Mouse (Mus musculus): ENCODE measurements around the gene Gm17349.
A peak's percentile ranks its signal among the peaks of the same experiment; 100 is the strongest.

Gene Gm17349

DNA sequence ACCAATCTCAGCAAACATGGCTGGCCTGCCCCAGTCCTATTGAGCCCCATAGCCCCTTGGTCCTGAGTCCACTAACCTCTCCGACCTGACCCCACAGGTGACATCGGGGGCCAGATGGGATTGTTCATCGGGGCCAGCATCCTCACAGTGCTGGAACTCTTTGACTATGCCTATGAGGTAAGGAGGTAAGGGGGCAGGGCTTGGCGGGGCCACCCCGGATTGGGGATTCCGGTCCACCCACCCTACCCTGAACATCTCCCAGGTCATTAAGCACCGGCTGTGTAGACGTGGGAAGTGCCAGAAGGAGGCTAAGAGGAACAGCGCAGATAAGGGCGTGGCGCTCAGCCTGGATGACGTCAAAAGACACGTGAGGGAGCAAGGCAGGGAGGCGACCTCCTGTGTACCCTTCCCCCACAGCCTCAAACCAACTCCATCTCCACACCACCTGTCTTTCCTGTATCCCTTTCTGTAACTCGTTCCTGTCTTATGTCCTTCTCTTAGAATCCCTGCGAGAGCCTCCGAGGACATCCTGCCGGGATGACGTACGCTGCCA is 6.7 kb downstream of the Gm17349 start:
- DNase-seq: no peak

DNA sequence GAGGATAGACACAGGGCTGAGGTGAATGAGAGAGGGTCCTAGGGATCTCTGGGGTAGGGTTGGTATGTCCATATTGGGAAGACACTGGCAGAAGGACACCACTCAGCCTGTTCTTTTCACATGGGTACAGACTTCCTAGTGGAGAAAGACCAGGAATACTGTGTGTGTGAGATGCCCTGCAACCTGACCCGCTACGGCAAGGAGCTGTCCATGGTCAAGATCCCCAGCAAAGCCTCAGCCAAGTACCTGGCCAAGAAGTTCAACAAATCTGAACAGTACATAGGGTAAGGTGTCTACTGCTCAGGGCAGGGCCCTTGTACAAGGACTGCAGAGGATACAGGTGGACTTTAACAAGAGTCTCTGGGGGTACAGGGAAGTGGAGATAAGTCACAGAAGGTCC is 8.0 kb downstream of the Gm17349 start:
- DNase-seq: no peak

- DNase-seq: no peak
These were observed 13.3 kb downstream of the Gm17349 start for GRCm38 (mm10) chr15:99691976-99692375.

GRCm38 (mm10) chr15:99690924-99691323 is 14.4 kb downstream of the Gm17349 start:
- DNase-seq: no peak

GRCm38 (mm10) chr15:99688712-99689111 is 16.6 kb downstream of the Gm17349 start:
- DNase-seq: peak; percentile 79

GRCm38 (mm10) chr15:99684156-99684555 is 21.1 kb downstream of the Gm17349 start:
- DNase-seq: no peak

GRCm38 (mm10) chr15:99682880-99683279 is 22.4 kb downstream of the Gm17349 start:
- no peak for DNase-seq

- DNase-seq: no peak
These were observed 26.3 kb downstream of the Gm17349 start for GRCm38 (mm10) chr15:99679008-99679407.

DNA sequence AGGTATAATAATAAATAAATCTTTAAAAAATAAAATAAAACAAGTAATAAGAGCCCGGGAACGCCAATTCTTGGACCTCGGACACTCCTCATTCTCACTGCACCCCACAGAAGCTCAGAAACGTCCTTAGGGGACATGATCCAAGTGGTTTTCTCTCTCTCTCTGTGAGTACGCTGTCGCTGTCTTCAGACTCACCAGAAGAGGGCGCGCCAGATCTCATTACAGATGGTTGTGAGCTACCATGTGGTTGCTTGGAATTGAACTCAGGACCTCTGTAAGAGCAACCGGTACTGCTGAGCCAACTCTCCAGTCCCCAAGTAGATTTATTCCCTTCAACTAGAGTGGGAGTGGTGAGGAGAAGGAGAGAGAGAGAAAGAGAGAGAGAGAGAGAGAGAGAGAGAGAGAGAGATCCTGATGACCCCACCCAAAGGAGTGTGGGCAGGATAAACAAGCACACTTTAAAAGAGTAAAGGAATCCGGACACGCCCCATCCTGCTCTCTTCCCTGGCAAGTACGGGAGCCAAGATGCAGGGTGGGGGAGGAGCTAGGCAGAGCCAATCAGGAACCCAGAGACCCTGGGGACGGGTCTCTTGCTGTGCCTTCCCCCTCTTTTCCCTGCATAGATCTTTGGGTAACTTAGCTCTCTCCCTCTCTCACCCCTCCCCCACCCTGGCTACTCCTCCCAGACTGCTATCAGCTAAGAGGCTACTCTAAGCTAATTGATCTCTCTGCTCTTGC is 27.1 kb downstream of the Gm17349 start:
- DNase-seq: no peak

- DNase-seq: no peak
These were observed 28.2 kb downstream of the Gm17349 start for GRCm38 (mm10) chr15:99677089-99677488.

GRCm38 (mm10) chr15:99674866-99675265 is 30.4 kb downstream of the Gm17349 start:
- no peak for DNase-seq

- peak; percentile 63 for DNase-seq
These were observed 33.5 kb downstream of the Gm17349 start for GRCm38 (mm10) chr15:99671783-99672182.

- peak; percentile 60 for DNase-seq
These were observed 34.2 kb downstream of the Gm17349 start for GRCm38 (mm10) chr15:99670964-99671670.

DNA sequence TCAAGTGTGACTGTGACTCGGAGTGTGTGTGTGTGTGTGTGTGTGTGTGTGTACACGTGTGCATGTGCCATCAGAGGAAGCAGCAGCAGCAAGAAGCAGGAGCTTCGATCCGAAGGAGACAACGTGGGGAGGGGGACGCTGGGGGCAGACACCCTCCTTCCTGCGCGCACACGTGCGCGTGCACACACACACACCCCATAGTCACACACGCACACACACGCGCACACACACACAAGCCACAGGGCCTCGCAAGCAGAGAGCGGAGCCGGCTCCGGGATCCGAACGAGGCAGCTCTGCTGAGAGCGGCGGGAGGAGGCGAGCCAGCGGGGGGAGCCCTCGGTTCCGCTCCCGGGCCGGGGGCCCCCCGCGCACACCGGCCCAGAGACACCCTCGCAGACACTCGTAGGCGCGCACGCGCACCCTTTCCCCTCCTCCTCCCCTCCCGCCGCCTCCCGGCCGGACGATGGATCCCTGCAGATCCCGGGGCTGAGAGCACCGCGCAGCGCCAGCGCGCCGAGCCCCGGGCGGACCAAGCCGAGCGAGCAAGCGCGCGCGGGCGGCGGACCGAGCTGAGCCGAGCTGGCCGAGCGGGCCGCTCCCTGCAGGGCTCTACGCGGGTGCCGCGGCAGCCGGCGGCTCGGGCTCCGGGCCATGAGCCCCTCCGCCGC is 35.0 kb downstream of the Gm17349 start, which contains the start of gene Asic1:
Gene Asic1, plus strand, starts transcription at position 215 of the 668 bp plus-strand sequence.
- DNase-seq: peak; percentile 89

DNA sequence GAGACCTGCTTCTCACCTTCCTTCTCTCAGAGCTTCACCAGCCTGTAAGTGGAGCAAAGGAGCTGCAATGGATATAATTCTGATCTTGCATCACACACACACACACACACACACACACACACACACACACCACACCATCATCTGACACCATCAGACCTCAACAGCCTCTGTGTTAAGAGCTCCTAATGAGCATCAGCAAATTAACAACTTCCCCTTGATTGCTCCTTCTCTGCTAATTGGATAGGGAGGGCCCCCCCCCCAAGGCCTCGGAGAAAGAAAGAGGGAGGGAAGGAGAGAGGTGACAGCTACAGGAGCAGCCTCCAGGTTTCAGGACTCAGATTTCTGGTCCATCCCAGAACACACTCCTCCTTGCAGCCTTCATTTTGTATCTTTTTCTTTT is 35.9 kb downstream of the Gm17349 start:
- peak; percentile 19 for DNase-seq

- peak; percentile 83 for DNase-seq
These were observed 36.4 kb downstream of the Gm17349 start for GRCm38 (mm10) chr15:99668881-99669280.

DNA sequence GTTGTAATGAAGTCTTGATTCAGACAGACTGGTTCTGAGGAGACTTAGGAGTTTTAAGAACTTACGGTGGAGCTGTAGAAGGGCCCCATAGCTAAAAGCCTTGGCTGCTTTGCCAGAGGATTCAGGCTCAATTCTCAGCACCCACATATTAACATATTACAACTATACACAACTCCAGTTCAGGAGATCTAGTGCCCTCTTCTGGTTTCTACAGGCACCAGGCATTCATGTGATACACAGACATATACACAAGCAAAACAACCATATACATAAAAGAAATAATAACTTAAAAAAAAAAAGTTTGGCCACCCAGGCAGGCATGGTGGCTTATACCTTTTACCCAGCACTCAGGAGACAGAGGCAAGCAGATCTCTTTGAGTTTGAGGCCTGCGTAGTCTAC is 37.7 kb downstream of the Gm17349 start:
- DNase-seq: no peak

GRCm38 (mm10) chr15:99664600-99665451 is 40.5 kb downstream of the Gm17349 start:
- peak; percentile 79 for DNase-seq

GRCm38 (mm10) chr15:99663964-99664599 is 41.2 kb downstream of the Gm17349 start:
- peak; percentile 58 for DNase-seq

- peak; percentile 30 for DNase-seq
These were observed 42.9 kb downstream of the Gm17349 start for GRCm38 (mm10) chr15:99662371-99662770.

- DNase-seq: peak; percentile 84
These were observed 44.0 kb downstream of the Gm17349 start for GRCm38 (mm10) chr15:99661121-99661830.
